Mouse (Mus musculus): ENCODE measurements at regions not wholly inside any gene's neighbourhood (a gene's known extent, or its start where the extent isn't known, plus 50 kb on each side); places are given as distances from the start of the nearest gene placed in this dataset.

GRCm38 (mm10) chr4:9771103-9771474, 1103.2 kb upstream of the 2610301B20Rik start:
- H3K9me3 ChIP-seq (ENCODE audit: control insufficient read depth, low read length) = no peaks in the 10 kb centered on the region
- no peaks in the 10 kb centered on the region for H3K27me3 ChIP-seq (replicated peaks; ENCODE audit: control insufficient read depth, insufficient read depth, low read length)
- peak overlapping the region; percentile 57 for H3K4me2 ChIP-seq (ENCODE audit: low read length)
- peak overlapping the region; percentile 49 for H3K4me3 ChIP-seq (ENCODE audit: low read depth, low read length)
- H3K9ac ChIP-seq (ENCODE audit: low read length) = peak overlapping the region; percentile 51
- ATAC-seq (replicated peaks; ENCODE audit: low FRiP score, low TSS enrichment, low read depth) (peak; percentile 71; the same call in 1 of the 2 replicates), DNase-seq (ENCODE audit: low spot score) (no peak)
- 1% methylated on average over 5 of the region's 5 CpGs for WGBS
- H3K36me3 ChIP-seq (ENCODE audit: control insufficient read depth, insufficient read depth, low read length) = no peaks in the 10 kb centered on the region
- H3K27ac ChIP-seq (ENCODE audit: low read depth) = peak overlapping the region; percentile 3; the same call in 1 of the 2 replicates
- no peaks in the 10 kb centered on the region for H3K4me1 ChIP-seq (replicated peaks; ENCODE audit: control insufficient read depth, insufficient read depth, low read length)

GRCm38 (mm10) chr4:9778391-9778790, 1095.9 kb upstream of the 2610301B20Rik start:
- H3K4me2 ChIP-seq (ENCODE audit: low read length) = no peak overlapping the region
- H3K9ac ChIP-seq (ENCODE audit: low read length) = no peak overlapping the region
- 88% methylated on average over 8 of the region's 8 CpGs for WGBS
- no peak overlapping the region for H3K4me3 ChIP-seq (ENCODE audit: low read depth, low read length)
- ATAC-seq (replicated peaks; ENCODE audit: low FRiP score, low TSS enrichment, low read depth) = no peak
- H3K27me3 ChIP-seq (replicated peaks; ENCODE audit: control insufficient read depth, insufficient read depth, low read length) = no peaks in the 10 kb centered on the region
- no peak overlapping the region for H3K27ac ChIP-seq (ENCODE audit: low read depth)
- no peaks in the 10 kb centered on the region for H3K4me1 ChIP-seq (replicated peaks; ENCODE audit: control insufficient read depth, insufficient read depth, low read length)
- DNase-seq (ENCODE audit: low spot score) = no peak
- no peaks in the 10 kb centered on the region for H3K9me3 ChIP-seq (ENCODE audit: control insufficient read depth, low read length)
- no peaks in the 10 kb centered on the region for H3K36me3 ChIP-seq (ENCODE audit: control insufficient read depth, insufficient read depth, low read length)

GRCm38 (mm10) chr4:9779594-9779993, 1094.7 kb upstream of the 2610301B20Rik start:
- Histone ChIP-seq H3K4me1 (replicated peaks; ENCODE audit: control insufficient read depth, insufficient read depth, low read length) (no peaks in the 10 kb centered on the region), H3K4me2 (ENCODE audit: low read length) (no peak overlapping the region), H3K27ac (ENCODE audit: low read depth) (no peak overlapping the region), H3K36me3 (ENCODE audit: control insufficient read depth, insufficient read depth, low read length) (no peaks in the 10 kb centered on the region), H3K27me3 (replicated peaks; ENCODE audit: control insufficient read depth, insufficient read depth, low read length) (no peaks in the 10 kb centered on the region), H3K9ac (ENCODE audit: low read length) (no peak overlapping the region), H3K9me3 (ENCODE audit: control insufficient read depth, low read length) (no peaks in the 10 kb centered on the region), H3K4me3 (ENCODE audit: low read depth, low read length) (no peak overlapping the region)
- WGBS = 75% methylated on average over 3 of the region's 3 CpGs
- no peak for ATAC-seq (replicated peaks; ENCODE audit: low FRiP score, low TSS enrichment, low read depth)
- DNase-seq (ENCODE audit: low spot score) = no peak

GRCm38 (mm10) chr4:9780179-9780578, 1094.1 kb upstream of the 2610301B20Rik start:
- H3K27ac ChIP-seq (ENCODE audit: low read depth) = no peak overlapping the region
- WGBS = 30% methylated on average over 9 of the region's 9 CpGs
- H3K4me2 ChIP-seq (ENCODE audit: low read length) = no peak overlapping the region
- DNase-seq (ENCODE audit: low spot score) = peak; percentile 83
- H3K4me1 ChIP-seq (replicated peaks; ENCODE audit: control insufficient read depth, insufficient read depth, low read length) = no peaks in the 10 kb centered on the region
- H3K36me3 ChIP-seq (ENCODE audit: control insufficient read depth, insufficient read depth, low read length) = no peaks in the 10 kb centered on the region
- no peaks in the 10 kb centered on the region for H3K9me3 ChIP-seq (ENCODE audit: control insufficient read depth, low read length)
- H3K9ac ChIP-seq (ENCODE audit: low read length) = no peak overlapping the region
- ATAC-seq (replicated peaks; ENCODE audit: low FRiP score, low TSS enrichment, low read depth) = 0 out of 2 replicates have a peak, but pooled peaks have one; percentile 19
- H3K4me3 ChIP-seq (ENCODE audit: low read depth, low read length) = no peak overlapping the region
- H3K27me3 ChIP-seq (replicated peaks; ENCODE audit: control insufficient read depth, insufficient read depth, low read length) = no peaks in the 10 kb centered on the region

- ATAC-seq (replicated peaks; ENCODE audit: low FRiP score, low TSS enrichment, low read depth) = no peak
- WGBS = 63% methylated on average over 2 of the region's 2 CpGs
- H3K27ac ChIP-seq (ENCODE audit: low read depth) = no peak overlapping the region
- H3K9me3 ChIP-seq (ENCODE audit: control insufficient read depth, low read length) = no peaks in the 10 kb centered on the region
- DNase-seq (ENCODE audit: low spot score) = no peak
- H3K36me3 ChIP-seq (ENCODE audit: control insufficient read depth, insufficient read depth, low read length) = no peaks in the 10 kb centered on the region
- no peaks in the 10 kb centered on the region for H3K27me3 ChIP-seq (replicated peaks; ENCODE audit: control insufficient read depth, insufficient read depth, low read length)
- H3K4me2 ChIP-seq (ENCODE audit: low read length) = no peak overlapping the region
- no peak overlapping the region for H3K4me3 ChIP-seq (ENCODE audit: low read depth, low read length)
- H3K4me1 ChIP-seq (replicated peaks; ENCODE audit: control insufficient read depth, insufficient read depth, low read length) = no peaks in the 10 kb centered on the region
- no peak overlapping the region for H3K9ac ChIP-seq (ENCODE audit: low read length)
These were observed 1093.0 kb upstream of the 2610301B20Rik start for GRCm38 (mm10) chr4:9781318-9781717.

- Histone ChIP-seq H3K27me3 (replicated peaks; ENCODE audit: control insufficient read depth, insufficient read depth, low read length) (no peaks in the 10 kb centered on the region), H3K9ac (ENCODE audit: low read length) (no peak overlapping the region), H3K27ac (ENCODE audit: low read depth) (no peak overlapping the region), H3K4me1 (replicated peaks; ENCODE audit: control insufficient read depth, insufficient read depth, low read length) (no peaks in the 10 kb centered on the region), H3K36me3 (ENCODE audit: control insufficient read depth, insufficient read depth, low read length) (no peaks in the 10 kb centered on the region), H3K4me3 (ENCODE audit: low read depth, low read length) (no peak overlapping the region), H3K9me3 (ENCODE audit: control insufficient read depth, low read length) (no peaks in the 10 kb centered on the region), H3K4me2 (ENCODE audit: low read length) (no peak overlapping the region)
- DNase-seq (ENCODE audit: low spot score) (no peak), ATAC-seq (replicated peaks; ENCODE audit: low FRiP score, low TSS enrichment, low read depth) (no peak)
- 55% methylated on average over 5 of the region's 5 CpGs for WGBS
These were observed 1086.4 kb upstream of the 2610301B20Rik start for GRCm38 (mm10) chr4:9787795-9788365.

- no peaks in the 10 kb centered on the region for H3K27me3 ChIP-seq (replicated peaks; ENCODE audit: control insufficient read depth, insufficient read depth, low read length)
- H3K9me3 ChIP-seq (ENCODE audit: control insufficient read depth, low read length) = no peaks in the 10 kb centered on the region
- 89% methylated on average over 8 of the region's 8 CpGs for WGBS
- H3K9ac ChIP-seq (ENCODE audit: low read length) = no peak overlapping the region
- no peak for ATAC-seq (replicated peaks; ENCODE audit: low FRiP score, low TSS enrichment, low read depth)
- H3K27ac ChIP-seq (ENCODE audit: low read depth) = no peak overlapping the region
- H3K4me1 ChIP-seq (replicated peaks; ENCODE audit: control insufficient read depth, insufficient read depth, low read length) = no peaks in the 10 kb centered on the region
- no peaks in the 10 kb centered on the region for H3K36me3 ChIP-seq (ENCODE audit: control insufficient read depth, insufficient read depth, low read length)
- H3K4me2 ChIP-seq (ENCODE audit: low read length) = no peak overlapping the region
- no peak overlapping the region for H3K4me3 ChIP-seq (ENCODE audit: low read depth, low read length)
- DNase-seq (ENCODE audit: low spot score) = no peak
These were observed 1083.8 kb upstream of the 2610301B20Rik start for GRCm38 (mm10) chr4:9790478-9790877.
